20 mouse cellular contexts compared by ENCODE assay signal in the genomic region with DNA sequence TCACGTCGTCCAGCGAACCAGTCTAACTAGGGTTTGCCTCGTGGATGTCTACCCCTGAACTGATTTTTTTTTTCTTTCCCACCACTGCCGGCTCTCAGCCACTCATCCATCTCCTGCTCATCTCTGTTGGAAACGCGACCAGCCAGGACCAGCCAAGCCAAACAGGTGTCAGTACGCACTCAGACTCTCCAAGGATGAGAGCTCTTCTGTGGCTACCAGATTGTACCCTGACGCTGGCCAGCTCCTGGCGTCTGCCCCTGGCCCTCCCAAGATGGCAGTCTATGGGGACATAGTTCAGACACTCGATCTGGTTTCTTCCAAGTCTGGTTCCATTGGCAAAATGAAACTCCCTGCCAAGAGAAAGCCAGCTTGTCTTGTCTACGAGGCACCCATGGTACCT.
DNase-seq lines count a peak whose midpoint lies in the region; ATAC-seq and TF ChIP-seq lines count a peak whose summit lies in the region.
"Had no signal": no experiment of that assay in that cellular context is flagged by ENCODE, and none has a peak within 500 bp of the region (broad histone marks: within the 10 kb centered on the region; RNA-seq: fewer than 3 reads in every experiment).

No protein-coding gene starts in this region.

- no peak overlapping the region for H3K9ac ChIP-seq in heart, embryonic 16.5 days (ENCODE audit: low read length)
- no peak overlapping the region for H3K9ac ChIP-seq in midbrain, postnatal 0 days (replicated peaks; ENCODE audit: low read length, poor library complexity, severe bottlenecking)
- H3K9ac ChIP-seq in midbrain, embryonic 16.5 days (ENCODE audit: low read depth, low read length), result no peak overlapping the region
- H3K9ac ChIP-seq: embryonic facial prominence, embryonic 13.5 days; forebrain, embryonic 12.5 days; liver, postnatal 0 days; stomach, embryonic 15.5 days had no signal

- H3K27me3 ChIP-seq in heart, embryonic 16.5 days (ENCODE audit: control insufficient read depth, insufficient read depth, low read length), result no peaks in the 10 kb centered on the region
- H3K27me3 ChIP-seq in midbrain, postnatal 0 days (ENCODE audit: insufficient read depth, low read length), result no peaks in the 10 kb centered on the region
- no peaks in the 10 kb centered on the region for H3K27me3 ChIP-seq in midbrain, embryonic 16.5 days (ENCODE audit: control insufficient read depth, insufficient read depth, low read depth, low read length)
- H3K27me3 ChIP-seq: embryonic facial prominence, embryonic 13.5 days; forebrain, embryonic 12.5 days; stomach, embryonic 15.5 days had no signal

- H3K27ac ChIP-seq in heart, embryonic 16.5 days (ENCODE audit: low read length), result peak overlapping the region; percentile 80
- no peak overlapping the region for H3K27ac ChIP-seq in midbrain, postnatal 0 days (ENCODE audit: low read depth, low read length)
- H3K27ac ChIP-seq in midbrain, embryonic 16.5 days (ENCODE audit: low read length), result no peak overlapping the region
- H3K27ac ChIP-seq: forebrain, embryonic 12.5 days; macrophage had no signal

- H3K36me3 ChIP-seq in heart, embryonic 16.5 days (ENCODE audit: control insufficient read depth, insufficient read depth), result no peaks in the 10 kb centered on the region
- no peaks in the 10 kb centered on the region for H3K36me3 ChIP-seq in midbrain, postnatal 0 days (ENCODE audit: insufficient read depth, low read length)
- no peaks in the 10 kb centered on the region for H3K36me3 ChIP-seq in midbrain, embryonic 16.5 days (ENCODE audit: control insufficient read depth, insufficient read depth, low read length)
- H3K36me3 ChIP-seq: embryonic facial prominence, embryonic 13.5 days; forebrain, embryonic 12.5 days; stomach, embryonic 15.5 days had no signal

- no peak for TF ChIP-seq CTCF in midbrain, postnatal 0 days (IDR thresholded peaks at IDR 0.05)

- intact Hi-C loops in gastrocnemius, postnatal 14 days (cut with DNase I; ENCODE audit: low total_unique reads), result no loop called here

- 86% methylated on average over 12 of the region's 12 CpGs for WGBS in heart, embryonic 16.5 days
- WGBS in midbrain, postnatal 0 days, result 87% methylated on average over 12 of the region's 12 CpGs
- WGBS in midbrain, embryonic 16.5 days, result 88% methylated on average over 12 of the region's 12 CpGs

- no peaks in the 10 kb centered on the region for H3K9me3 ChIP-seq in heart, embryonic 16.5 days (replicated peaks; ENCODE audit: control insufficient read depth, low read length)
- no peaks in the 10 kb centered on the region for H3K9me3 ChIP-seq in midbrain, postnatal 0 days (ENCODE audit: low read length)
- no peaks in the 10 kb centered on the region for H3K9me3 ChIP-seq in midbrain, embryonic 16.5 days (replicated peaks; ENCODE audit: control insufficient read depth, low read length, poor library complexity, severe bottlenecking)
- H3K9me3 ChIP-seq: embryonic facial prominence, embryonic 13.5 days; forebrain, embryonic 12.5 days; stomach, embryonic 15.5 days had no signal

- peaks cover 44% of the 10 kb centered on the region for H3K4me1 ChIP-seq in heart, embryonic 16.5 days (ENCODE audit: control insufficient read depth, insufficient read depth, low read length)
- H3K4me1 ChIP-seq in midbrain, postnatal 0 days (ENCODE audit: insufficient read depth, low read length), result no peaks in the 10 kb centered on the region
- H3K4me1 ChIP-seq in midbrain, embryonic 16.5 days (ENCODE audit: control insufficient read depth, insufficient read depth, low read length), result no peaks in the 10 kb centered on the region

- no peak overlapping the region for H3K4me2 ChIP-seq in heart, embryonic 16.5 days (ENCODE audit: low read depth, low read length)
- no peak overlapping the region for H3K4me2 ChIP-seq in midbrain, postnatal 0 days (ENCODE audit: low read depth, low read length, poor library complexity, severe bottlenecking)
- H3K4me2 ChIP-seq in midbrain, embryonic 16.5 days (ENCODE audit: low read length), result no peak overlapping the region
- H3K4me2 ChIP-seq: embryonic facial prominence, embryonic 13.5 days; forebrain, embryonic 12.5 days; liver, embryonic 11.5 days; stomach, embryonic 15.5 days had no signal

- no peak for ATAC-seq in heart, embryonic 16.5 days (replicated peaks; ENCODE audit: extremely low read depth, insufficient read depth, low FRiP score)
- ATAC-seq in midbrain, postnatal 0 days (ENCODE audit: low FRiP score), result no peak
- no peak for ATAC-seq in midbrain, embryonic 16.5 days
- ATAC-seq: liver, postnatal 0 days; lung, postnatal 0 days had no signal

- peak; percentile 31 for DNase-seq in gastrocnemius, postnatal 14 days
- no peak for DNase-seq in gastrocnemius, postnatal 4 days (ENCODE audit: low spot score in 2 of 2)
- no peak for DNase-seq in heart, adult 8-10 months (ENCODE audit: low spot score)
- peak; percentile 64 for DNase-seq in midbrain, postnatal 0 days (ENCODE audit: low spot score)
- no peak for DNase-seq in kidney, adult 11 months
- DNase-seq: adrenal gland, adult 2 months; B cell, adult 2 months; embryo, embryonic 11 days; kidney, adult 18-20 months; liver, postnatal 0 days; thymus, postnatal 25 days had no signal

- no peak overlapping the region for H3K4me3 ChIP-seq in heart, embryonic 16.5 days (ENCODE audit: low read length)
- H3K4me3 ChIP-seq in midbrain, postnatal 0 days (ENCODE audit: low read depth, low read length), result no peak overlapping the region
- no peak overlapping the region for H3K4me3 ChIP-seq in midbrain, embryonic 16.5 days (ENCODE audit: low read depth, low read length)
- H3K4me3 ChIP-seq: embryonic facial prominence, embryonic 13.5 days; erythroblast, embryonic 14.5 days; forebrain, embryonic 12.5 days; stomach, embryonic 15.5 days had no signal

Comparison
In these comparisons a context has a peak if more than half of its experiments do, and no peak if none do; other contexts are left out.
1. DNase-seq: peak in gastrocnemius, postnatal 14 days (single experiment) and midbrain, postnatal 0 days (single experiment); none in gastrocnemius, postnatal 4 days (0 of 2), heart, adult 8-10 months (single experiment) and kidney, adult 11 months (single experiment).